Mouse (Mus musculus) myocyte (in vitro differentiated cells): Measurements from ENCODE around the gene Tlr2. TPM values are rescaled to one million over a fixed set of nuclear protein-coding genes. Genes with fewer than 3 reads are reported as not detected.

Experiments used
- H3K27me3 ChIP-seq: one replicate; pipeline ENCODE4 v1.6.1; 2011; ENCODE audit not compliant: control insufficient read depth, insufficient read depth, insufficient read length
- H3K36me3 ChIP-seq: one replicate; pipeline ENCODE4 v1.6.1; 2011; ENCODE audit not compliant: control insufficient read depth, insufficient read depth
- H3K4me2 ChIP-seq: one replicate; pipeline ENCODE4 v1.6.1; 2011; ENCODE audit warnings: low read depth, control low read depth
- H3K4me3 ChIP-seq: one replicate; pipeline ENCODE4 v1.5.1; 2011; ENCODE audit warnings: mild to moderate bottlenecking, control low read depth, moderate library complexity
- H3K79me2 ChIP-seq: one replicate; pipeline ENCODE4 v1.6.1; 2011; ENCODE audit not compliant: control insufficient read depth, insufficient read depth
- H3ac ChIP-seq: one replicate; pipeline ENCODE4 v1.6.1; 2011; ENCODE audit not compliant: control insufficient read depth, insufficient read length
- CEBPB ChIP-seq: IDR thresholded peaks from 2 replicates; pipeline ENCODE4 v1.6.1; 2011; ENCODE audit warnings: mild to moderate bottlenecking, moderate library complexity; ENCODE audit not compliant: poor library complexity, insufficient read depth, severe bottlenecking
- E2F4 ChIP-seq: IDR thresholded peaks from one replicate; pipeline ENCODE4 v1.6.1; 2011; ENCODE audit warnings: mild to moderate bottlenecking, control low read depth, moderate library complexity; ENCODE audit not compliant: insufficient read depth
- MAX ChIP-seq: IDR thresholded peaks from one replicate; pipeline ENCODE4 v1.6.1; 2011; ENCODE audit warnings: low read depth, mild to moderate bottlenecking, control low read depth
- MYOD1 ChIP-seq, 3 experiments: IDR thresholded peaks; one replicate each; pipeline ENCODE4 v1.6.1; 2011; ENCODE audit warnings: control low read depth in 2 of 3, low read depth in 2 of 3, mild to moderate bottlenecking in 2 of 3, moderate library complexity in 1 of 3; ENCODE audit not compliant: insufficient read length in 2 of 3, control insufficient read depth in 1 of 3
- MYOG ChIP-seq, 3 experiments: IDR thresholded peaks; one replicate each; pipeline ENCODE4 v1.6.1; 2011; ENCODE audit warnings: control low read depth in 2 of 3, low read depth in 2 of 3, mild to moderate bottlenecking in 2 of 3; ENCODE audit not compliant: insufficient read length in 2 of 3, control insufficient read depth in 1 of 3, insufficient read depth in 1 of 3
- POLR2A ChIP-seq: IDR thresholded peaks from one replicate; pipeline ENCODE4 v1.6.1; 2011; ENCODE audit warnings: low read depth, mild to moderate bottlenecking, control low read depth, moderate library complexity; ENCODE audit not compliant: insufficient read length
- POLR2AphosphoS2 ChIP-seq: IDR thresholded peaks from one replicate; pipeline ENCODE4 v1.6.1; 2011; ENCODE audit warnings: low read depth, control low read depth; ENCODE audit not compliant: insufficient read length
- REST ChIP-seq: IDR thresholded peaks from one replicate; pipeline ENCODE4 v1.6.1; 2011; ENCODE audit warnings: mild to moderate bottlenecking, control low read depth, moderate library complexity; ENCODE audit not compliant: insufficient read depth, insufficient read length
- SRF ChIP-seq: IDR thresholded peaks from one replicate; pipeline ENCODE4 v1.6.1; 2011; ENCODE audit warnings: low read depth; ENCODE audit not compliant: control insufficient read depth, insufficient read length
- TCF12 ChIP-seq: IDR thresholded peaks from one replicate; pipeline ENCODE4 v1.6.1; 2011; ENCODE audit warnings: mild to moderate bottlenecking, control low read depth; ENCODE audit not compliant: poor library complexity, insufficient read depth, severe bottlenecking
- TCF3 ChIP-seq: IDR thresholded peaks from one replicate; pipeline ENCODE4 v1.6.1; 2011; ENCODE audit warnings: low read depth, control low read depth; ENCODE audit not compliant: insufficient read length
- USF1 ChIP-seq: IDR thresholded peaks from one replicate; pipeline ENCODE4 v1.6.1; 2011; ENCODE audit warnings: low read depth, mild to moderate bottlenecking, control low read depth, moderate library complexity
- polyA plus RNA-seq: library from polyadenylated mRNA; unstranded; fragments of >200 nt; fragmentation: generic; extraction: Trizol; gene quantifications from one replicate; pipeline ENCODE4 v1.2.1, GENCODE M21; 2012; ENCODE audit warnings: missing spikeins

Tlr2 gene
- polyA plus RNA-seq, 1 experiment = 4.5 TPM

GRCm38 (mm10) chr3:83849341-83849740 is 7.8 kb upstream of the Tlr2 start:
- no peak overlapping the region for H3ac ChIP-seq
- no peak overlapping the region for H3K4me2 ChIP-seq
- no peak overlapping the region for H3K4me3 ChIP-seq
- H3K27me3 ChIP-seq = peaks cover 10% of the 10 kb centered on the region
- H3K79me2 ChIP-seq = no peaks in the 10 kb centered on the region
- no peak for TF ChIP-seq MAX
- TF ChIP-seq MYOG (IDR thresholded peaks at IDR 0.05; ENCODE audit: control insufficient read depth in 1 of 3, insufficient read depth in 1 of 3, insufficient read length in 2 of 3, low read depth in 2 of 3) = no peak
- no peak for TF ChIP-seq TCF3
- no peak for TF ChIP-seq CEBPB
- no peak for TF ChIP-seq MYOD1 (IDR thresholded peaks at IDR 0.05; ENCODE audit: control insufficient read depth in 1 of 3, insufficient read length in 2 of 3, low read depth in 2 of 3)
- TF ChIP-seq REST = no peak
- TF ChIP-seq POLR2AphosphoS2 = no peak
- no peak for TF ChIP-seq SRF
- TF ChIP-seq E2F4 = no peak
- no peak for TF ChIP-seq TCF12
- no peak for TF ChIP-seq USF1
- TF ChIP-seq POLR2A = no peak
- no peaks in the 10 kb centered on the region for H3K36me3 ChIP-seq

- H3K4me3 ChIP-seq = no peak overlapping the region
- H3K27me3 ChIP-seq = no peaks in the 10 kb centered on the region
- H3K36me3 ChIP-seq = no peaks in the 10 kb centered on the region
- TF ChIP-seq REST (no peak), POLR2A (no peak), USF1 (peak; percentile 73), MAX (no peak), TCF3 (no peak), POLR2AphosphoS2 (no peak), MYOD1 (IDR thresholded peaks at IDR 0.05; ENCODE audit: control insufficient read depth in 1 of 3, insufficient read length in 2 of 3, low read depth in 2 of 3) (no peak), MYOG (IDR thresholded peaks at IDR 0.05; ENCODE audit: control insufficient read depth in 1 of 3, insufficient read depth in 1 of 3, insufficient read length in 2 of 3, low read depth in 2 of 3) (no peak), TCF12 (no peak), CEBPB (0 out of 2 replicates have a peak, but pooled peaks have one; percentile 46), E2F4 (no peak), SRF (no peak)
- no peaks in the 10 kb centered on the region for H3K79me2 ChIP-seq
- H3K4me2 ChIP-seq = peak overlapping the region; percentile 51
- H3ac ChIP-seq = no peak overlapping the region
These were observed 3.4 kb upstream of the Tlr2 start for GRCm38 (mm10) chr3:83844766-83845520.

- no peak overlapping the region for H3K4me3 ChIP-seq
- H3K79me2 ChIP-seq = no peaks in the 10 kb centered on the region
- no peak for TF ChIP-seq POLR2AphosphoS2
- no peak overlapping the region for H3K4me2 ChIP-seq
- H3K36me3 ChIP-seq = no peaks in the 10 kb centered on the region
- H3K27me3 ChIP-seq = no peaks in the 10 kb centered on the region
- H3ac ChIP-seq = no peak overlapping the region
These were observed 2.1 kb downstream of the Tlr2 start for GRCm38 (mm10) chr3:83839477-83839876.

GRCm38 (mm10) chr3:83836685-83837084 is 4.9 kb downstream of the Tlr2 start:
- H3K4me2 ChIP-seq = no peak overlapping the region
- no peaks in the 10 kb centered on the region for H3K36me3 ChIP-seq
- TF ChIP-seq TCF3 (no peak), REST (no peak), SRF (no peak), MAX (no peak), TCF12 (no peak), POLR2AphosphoS2 (no peak), MYOG (IDR thresholded peaks at IDR 0.05; ENCODE audit: control insufficient read depth in 1 of 3, insufficient read depth in 1 of 3, insufficient read length in 2 of 3, low read depth in 2 of 3) (no peak), USF1 (no peak), E2F4 (no peak), MYOD1 (IDR thresholded peaks at IDR 0.05; ENCODE audit: control insufficient read depth in 1 of 3, insufficient read length in 2 of 3, low read depth in 2 of 3) (no peak), POLR2A (no peak), CEBPB (no peak)
- no peak overlapping the region for H3ac ChIP-seq
- H3K4me3 ChIP-seq = no peak overlapping the region
- no peaks in the 10 kb centered on the region for H3K79me2 ChIP-seq
- H3K27me3 ChIP-seq = no peaks in the 10 kb centered on the region
